Mouse (Mus musculus): ENCODE results near the gene Plekhg4. TPM values are rescaled to one million over a fixed set of nuclear protein-coding genes. Genes with fewer than 3 reads are reported as not detected.
A peak's percentile ranks its signal among the peaks of the same experiment; 100 is the strongest.

Plekhg4 gene
- total and polyA plus RNA-seq, 3 experiments = 0.44 to 1.1 (median 0.54) TPM

GRCm38 (mm10) chr8:105345061-105345975 lies 27.8 kb upstream of the Plekhg4 start:
- Histone ChIP-seq H3K27ac (ENCODE audit: insufficient read depth, low read depth) (no peak overlapping the region), H3K79me2 (replicated peaks; ENCODE audit: control insufficient read depth, extremely low read depth, insufficient read depth, poor library complexity, severe bottlenecking) (no peaks in the 10 kb centered on the region; the same call in 1 of the 2 replicates), H3K36me3 (replicated peaks in 1 of 2; ENCODE audit: control insufficient read depth in 1 of 2, insufficient read depth in 1 of 2, low read length in 1 of 2) (no peaks in the 10 kb centered on the region), H3K27me3 (replicated peaks) (peaks cover 16% of the 10 kb centered on the region), H3K9me3 (replicated peaks; ENCODE audit: low read length) (no peaks in the 10 kb centered on the region), H3K4me2 (ENCODE audit: insufficient read depth, low read depth, poor library complexity, severe bottlenecking) (peak overlapping the region; percentile 37; the same call in 1 of the 2 replicates), H3K9ac (ENCODE audit: insufficient read depth, low read depth) (no peak overlapping the region), H3K4me1 (ENCODE audit: control insufficient read depth in 1 of 2, insufficient read depth in 2 of 2) (peaks cover 15 to 39% of the 10 kb centered on the region in 2 experiments), H3K4me3 (replicated peaks in 1 of 3; ENCODE audit: low read depth in 2 of 3, low read length in 2 of 3, poor library complexity in 1 of 3) (no peak overlapping the region)
- peak; percentile 68 for DNase-seq (ENCODE audit: extremely low read depth)
- TF ChIP-seq JUN (IDR thresholded peaks at IDR 0.05; ENCODE audit: insufficient read depth, low read depth, low read length) = peak; percentile 68
- TF ChIP-seq ELF1 (IDR thresholded peaks at IDR 0.05; ENCODE audit: low read depth, low read length) = 0 out of 2 replicates have a peak, but pooled peaks have one; percentile 23
- TF ChIP-seq ETS1 (conservative IDR thresholded peaks at IDR 0.05; ENCODE audit: low read depth, low read length) = peak; percentile 71
- 0 out of 2 replicates have a peak, but pooled peaks have one; percentile 26 for TF ChIP-seq MEF2A (IDR thresholded peaks at IDR 0.05; ENCODE audit: borderline replicate concordance, low read depth, low read length)
- TF ChIP-seq CHD2 (IDR thresholded peaks at IDR 0.05; ENCODE audit: low read length) = peak; percentile 81
- no peak for TF ChIP-seq RAD21 (IDR thresholded peaks at IDR 0.05; ENCODE audit: low read depth, low read length)
- 0 out of 2 replicates have a peak, but pooled peaks have one; percentile 22 for TF ChIP-seq KAT2A (IDR thresholded peaks at IDR 0.05; ENCODE audit: insufficient replicate concordance, low read length)
- TF ChIP-seq IRF4 (IDR thresholded peaks at IDR 0.05; ENCODE audit: low read depth, low read length) = peak; percentile 65; the same call in 1 of the 2 replicates
- TF ChIP-seq TCF12 (IDR thresholded peaks at IDR 0.05; ENCODE audit: low read depth, low read length) = no peak
- TF ChIP-seq JUND (conservative IDR thresholded peaks at IDR 0.05; ENCODE audit: low read depth, low read length) = peak; percentile 53; the same call in 1 of the 2 replicates
- TF ChIP-seq EP300 (IDR thresholded peaks at IDR 0.05; ENCODE audit: low read length) = peak; percentile 83
- dilution Hi-C loops (cut with MboI; ENCODE audit: extremely low pct_ligation_motif_present, extremely low pct_unique_long_range_greater_than_20kb, low sequenced_read_pairs) = no loop called here
- in situ Hi-C loops (cut with MboI; ENCODE audit: low pct_ligation_motif_present, low pct_unique_long_range_greater_than_20kb, low sequenced_read_pairs) = no loop called here

- Histone ChIP-seq H3K9me3 (replicated peaks; ENCODE audit: low read length) (no peaks in the 10 kb centered on the region), H3K27ac (ENCODE audit: insufficient read depth, low read depth) (no peak overlapping the region), H3K27me3 (replicated peaks) (peaks cover 17% of the 10 kb centered on the region), H3K9ac (ENCODE audit: insufficient read depth, low read depth) (peak overlapping the region; percentile 57; the same call in 1 of the 2 replicates), H3K36me3 (replicated peaks in 1 of 2; ENCODE audit: control insufficient read depth in 1 of 2, insufficient read depth in 1 of 2, low read length in 1 of 2) (no peaks in the 10 kb centered on the region), H3K4me3 (replicated peaks in 1 of 3; ENCODE audit: low read depth in 2 of 3, low read length in 2 of 3, poor library complexity in 1 of 3) (peak overlapping the region; percentile 80 to 85 (median 82)), H3K4me1 (ENCODE audit: control insufficient read depth in 1 of 2, insufficient read depth in 2 of 2) (peaks cover 15 to 39% of the 10 kb centered on the region in 2 experiments), H3K4me2 (ENCODE audit: insufficient read depth, low read depth, poor library complexity, severe bottlenecking) (peak overlapping the region; percentile 68), H3K79me2 (replicated peaks; ENCODE audit: control insufficient read depth, extremely low read depth, insufficient read depth, poor library complexity, severe bottlenecking) (no peaks in the 10 kb centered on the region; the same call in 1 of the 2 replicates)
- TF ChIP-seq CTCF (conservative IDR thresholded peaks at IDR 0.05 in 1 of 2, IDR thresholded peaks at IDR 0.05 in 1 of 2; ENCODE audit: low read depth in 2 of 2, low read length in 2 of 2) = no peak
- TF ChIP-seq IRF4 (IDR thresholded peaks at IDR 0.05; ENCODE audit: low read depth, low read length) = 0 out of 2 replicates have a peak, but pooled peaks have one; percentile 20
- DNase-seq (ENCODE audit: extremely low read depth) = no peak
- dilution Hi-C loops (cut with MboI; ENCODE audit: extremely low pct_ligation_motif_present, extremely low pct_unique_long_range_greater_than_20kb, low sequenced_read_pairs) = no loop called here
- in situ Hi-C loops (cut with MboI; ENCODE audit: low pct_ligation_motif_present, low pct_unique_long_range_greater_than_20kb, low sequenced_read_pairs) = no loop called here
Measured at GRCm38 (mm10) chr8:105346611-105347427, 26.3 kb upstream of the Plekhg4 start.

All from CH12.LX (cell line).